Mouse (Mus musculus) thymus, adult 2 months (tissue): ENCODE results near the gene Adam12.

ENCODE experiments used
- CTCF ChIP-seq: fragments of 200-500 bp; IDR thresholded peaks from 2 replicates; pipeline ENCODE4 v1.5.1; 2012; ENCODE audit warnings: mild to moderate bottlenecking, control low read depth, low read length, moderate library complexity, borderline replicate concordance; ENCODE audit not compliant: control insufficient read depth, poor library complexity, insufficient read depth; ENCODE audit errors: extremely low read depth
- POLR2A ChIP-seq: fragments of 200-500 bp; IDR thresholded peaks from 2 replicates; pipeline ENCODE4 v1.6.1; 2012; ENCODE audit warnings: mild to moderate bottlenecking, low read length, control low read depth, moderate library complexity; ENCODE audit not compliant: control insufficient read depth, poor library complexity, insufficient read depth; ENCODE audit errors: extremely low read depth

DNA sequence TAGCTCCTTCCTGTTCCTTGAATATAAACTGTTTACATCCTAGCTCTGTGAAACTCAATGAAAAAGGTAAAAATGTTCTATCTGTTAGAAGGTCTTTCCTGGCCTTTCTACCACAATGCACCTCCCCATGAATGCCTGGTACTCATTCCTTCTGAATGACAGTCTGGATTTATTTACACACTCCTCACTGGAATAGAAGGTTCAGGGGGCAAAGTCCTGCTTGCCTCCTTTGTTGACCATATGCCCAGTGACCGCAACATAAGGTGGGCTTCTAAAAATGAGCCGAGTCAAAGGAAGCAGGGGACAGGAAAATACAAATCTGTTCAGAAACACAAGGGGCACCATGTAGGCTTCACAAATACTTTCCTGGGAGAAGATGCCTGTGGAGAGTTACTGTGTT, 62.2 kb downstream of the Adam12 start:
- TF ChIP-seq POLR2A (no peak), CTCF (no peak)
